Mouse (Mus musculus) brain, embryonic 14.5 days (tissue): Measurements from ENCODE around the gene Zfr2.

Experiments
- CTCF ChIP-seq: fragments of 200-500 bp; IDR thresholded peaks from 2 replicates; pipeline ENCODE4 v1.5.1; 2012; ENCODE audit warnings: inconsistent platforms, mild to moderate bottlenecking, moderate library complexity, borderline replicate concordance; ENCODE audit not compliant: insufficient read depth, insufficient read length; ENCODE audit errors: extremely low read depth
- POLR2A ChIP-seq: fragments of 200-500 bp; IDR thresholded peaks from 2 replicates; pipeline ENCODE4 v1.6.1; 2012; ENCODE audit warnings: mild to moderate bottlenecking, inconsistent platforms, borderline replicate concordance; ENCODE audit not compliant: poor library complexity, insufficient read depth, insufficient read length, severe bottlenecking; ENCODE audit errors: extremely low read depth

DNA sequence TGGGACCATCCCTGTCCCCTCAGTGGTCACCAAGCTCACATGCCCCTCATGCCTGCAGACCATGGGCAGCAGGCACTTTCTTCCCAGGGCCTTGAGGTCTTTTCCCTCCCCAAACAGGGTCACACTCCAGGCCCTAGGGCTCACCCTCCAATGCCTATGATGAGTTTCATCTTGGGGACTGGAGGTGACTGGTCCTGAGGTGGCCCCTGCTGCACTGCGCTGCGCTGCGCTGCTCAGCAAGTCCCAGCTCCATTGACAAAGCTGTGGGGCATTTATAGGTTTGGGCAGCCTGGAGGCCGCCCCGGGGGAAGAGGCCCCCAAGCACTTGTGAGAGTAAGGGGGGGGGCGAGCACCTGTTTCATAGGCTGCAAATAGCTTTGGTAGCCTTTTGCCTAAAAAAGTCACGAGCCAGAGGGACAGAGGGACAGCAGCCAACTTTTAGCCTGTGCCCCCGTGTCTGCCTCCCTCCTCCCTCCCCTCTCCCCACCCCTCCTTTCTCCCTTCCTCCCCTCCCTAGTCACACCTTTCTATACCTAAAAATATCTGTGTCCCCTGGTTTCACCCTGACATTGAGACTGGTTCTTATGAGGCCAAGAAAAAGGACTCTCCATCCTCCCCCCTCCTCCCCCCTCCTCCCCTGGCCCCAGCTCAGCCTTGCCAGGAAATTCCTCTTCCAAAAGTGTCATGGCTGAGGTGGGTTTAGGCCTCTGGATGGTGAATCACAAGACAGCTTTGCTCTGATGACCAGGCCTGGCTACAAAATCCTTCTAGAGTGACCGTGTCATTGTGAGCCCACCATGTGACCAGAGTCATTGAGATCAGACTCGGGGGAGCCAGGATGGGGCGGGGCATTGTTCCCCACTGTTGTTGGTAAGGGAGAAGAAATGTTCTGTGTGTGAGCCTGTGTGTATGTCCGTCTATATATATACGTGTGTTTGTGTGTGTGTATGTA is 30.9 kb upstream of the Zfr2 start, which contains the start of gene Nmrk2:
- TF ChIP-seq POLR2A (no peak), CTCF (no peak)
